Mouse (Mus musculus) kidney, embryonic 14.5 days (tissue): ENCODE results near the gene Sash1. TPM values are rescaled to one million over a fixed set of nuclear protein-coding genes. Genes with fewer than 3 reads are reported as not detected.
A peak's percentile ranks its signal among the peaks of the same experiment; 100 is the strongest.

Source experiments
- ATAC-seq: fragments of 200-750 bp; cut with Nextera tagmentation; 2 replicates; pipeline ENCODE4 v1.8.0; 2017; ENCODE audit warnings: moderate number of reproducible peaks, mild to moderate bottlenecking, moderate TSS enrichment, moderate library complexity; ENCODE audit not compliant: low FRiP score, low TSS enrichment
- H3K27ac ChIP-seq: fragments of 300-500 bp; sonication (generic); 2 replicates; pipeline ENCODE4 v1.5.1; 2014; ENCODE audit warnings: low read depth, mild to moderate bottlenecking, low read length, moderate library complexity, mixed read lengths
- H3K27me3 ChIP-seq: fragments of 300-500 bp; sonication (generic); 2 replicates; pipeline ENCODE4 v1.6.1; 2014; ENCODE audit warnings: mild to moderate bottlenecking, low read length; ENCODE audit not compliant: control insufficient read depth, insufficient read depth
- H3K36me3 ChIP-seq: fragments of 300-500 bp; sonication (generic); 2 replicates; pipeline ENCODE4 v1.6.1; 2014; ENCODE audit warnings: low read length, mixed read lengths; ENCODE audit not compliant: control insufficient read depth, insufficient read depth
- H3K4me1 ChIP-seq: fragments of 300-500 bp; sonication (generic); 2 replicates; pipeline ENCODE4 v1.6.1; 2014; ENCODE audit warnings: low read length, mixed read lengths; ENCODE audit not compliant: control insufficient read depth, insufficient read depth
- H3K4me2 ChIP-seq: fragments of 300-500 bp; sonication (generic); replicated peaks from 2 replicates; pipeline ENCODE4 v1.6.1; 2014; ENCODE audit warnings: low read depth, mild to moderate bottlenecking, low read length
- H3K4me3 ChIP-seq: fragments of 300-500 bp; sonication (generic); 2 replicates; pipeline ENCODE4 v1.5.1; 2014; ENCODE audit warnings: mild to moderate bottlenecking, low read length
- H3K9ac ChIP-seq: fragments of 300-500 bp; sonication (generic); 2 replicates; pipeline ENCODE4 v1.6.1; 2014; ENCODE audit warnings: low read depth, mild to moderate bottlenecking, low read length, moderate library complexity
- H3K9me3 ChIP-seq: fragments of 300-500 bp; sonication (generic); 2 replicates; pipeline ENCODE4 v1.6.1; 2016; ENCODE audit warnings: low read length; ENCODE audit not compliant: control insufficient read depth
- WGBS: fragments of 180-500 bp; shearing (Covaris S2); extraction: QIAGEN DNeasy Blood & Tissue Kit; methylation state at CpG from one replicate; pipeline ENCODE4 v1.1.7; 2014; 5-methylcytosine and 5-hydroxymethylcytosine counted together
- polyA plus RNA-seq: library from polyadenylated mRNA; unstranded; fragments of >200 nt; fragmentation: Nextera tagmentation; extraction: Ambion mirVana; gene quantifications from 2 replicates; pipeline ENCODE4 v1.2.1, GENCODE M21; 2014

The Sash1 gene
- polyA plus RNA-seq, 1 experiment from 2014 or later: 5.5 TPM

- no peaks in the 10 kb centered on the region for H3K4me1 ChIP-seq
- no peak overlapping the region for H3K9ac ChIP-seq
- no peak overlapping the region for H3K4me3 ChIP-seq
- 63% methylated on average over 4 of the region's 4 CpGs for WGBS
- no peak overlapping the region for H3K4me2 ChIP-seq
- H3K27ac ChIP-seq: no peak overlapping the region
- H3K36me3 ChIP-seq: 0 out of 2 replicates have a peak, but pooled peaks cover 3% of the 10 kb centered on the region
- ATAC-seq: no peak
- H3K9me3 ChIP-seq: no peaks in the 10 kb centered on the region
- no peaks in the 10 kb centered on the region for H3K27me3 ChIP-seq
These were observed 37.9 kb downstream of the Sash1 start for GRCm38 (mm10) chr10:8847974-8848373.

DNA sequence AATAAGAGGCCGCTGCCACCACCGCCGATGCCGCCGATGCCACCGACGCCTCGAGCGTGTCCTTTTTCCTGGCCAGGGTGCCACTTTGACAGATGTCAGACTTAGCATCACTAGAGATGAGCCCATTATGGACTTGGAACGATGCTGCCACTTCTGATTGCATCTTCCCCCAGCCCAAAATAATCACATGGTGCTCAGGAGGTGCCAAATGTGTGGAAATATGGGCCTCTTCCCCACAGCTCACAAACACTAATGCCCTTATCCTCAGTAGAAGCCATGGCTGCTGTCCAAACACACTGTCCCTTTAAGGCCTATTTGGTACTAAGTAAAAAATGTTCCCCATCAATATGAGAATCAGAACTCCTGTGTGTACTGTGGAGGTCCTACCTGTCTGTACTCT, 39.6 kb downstream of the Sash1 start:
- 94% methylated on average over 10 of the region's 10 CpGs for WGBS

DNA sequence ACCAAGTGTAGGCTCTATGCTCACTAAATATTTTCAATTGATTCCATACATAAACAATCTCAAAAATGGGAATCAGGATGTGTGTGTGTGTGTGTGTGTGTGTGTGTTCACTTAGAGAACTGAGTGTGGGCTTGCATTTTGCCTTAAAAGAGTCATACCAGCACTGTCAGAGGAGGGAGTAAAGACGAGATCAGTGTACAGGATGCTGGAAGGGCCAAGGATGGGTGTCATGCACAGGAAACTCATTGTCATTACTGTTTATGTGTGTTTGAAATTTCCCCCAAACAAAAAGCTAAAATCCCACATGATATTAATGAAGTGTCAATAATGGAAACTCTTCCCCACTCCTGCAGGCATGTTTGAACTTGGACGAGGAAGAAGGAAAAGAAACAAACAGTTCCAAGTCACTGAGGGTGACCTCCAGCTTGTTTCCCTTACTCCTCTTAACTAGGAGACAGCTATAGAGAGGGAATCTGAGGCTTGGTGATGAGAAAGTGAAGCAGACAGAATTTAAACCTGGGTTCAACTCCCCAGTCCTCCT, 40.6 kb downstream of the Sash1 start:
- Histone ChIP-seq H3K4me1 (no peaks in the 10 kb centered on the region), H3K9ac (no peak overlapping the region), H3K27ac (no peak overlapping the region), H3K27me3 (no peaks in the 10 kb centered on the region), H3K4me2 (no peak overlapping the region), H3K9me3 (no peaks in the 10 kb centered on the region), H3K36me3 (0 out of 2 replicates have a peak, but pooled peaks cover 3% of the 10 kb centered on the region), H3K4me3 (no peak overlapping the region)
- no peak for ATAC-seq
- 59% methylated on average over 2 of the region's 2 CpGs for WGBS

More for the DNA sequence above, 39.6 kb downstream of the Sash1 start:
- H3K9me3 ChIP-seq: no peaks in the 10 kb centered on the region
- H3K9ac ChIP-seq: no peak overlapping the region
- no peaks in the 10 kb centered on the region for H3K4me1 ChIP-seq
- H3K4me2 ChIP-seq: no peak overlapping the region
- 0 out of 2 replicates have a peak, but pooled peaks cover 3% of the 10 kb centered on the region for H3K36me3 ChIP-seq
- no peak overlapping the region for H3K4me3 ChIP-seq
- no peaks in the 10 kb centered on the region for H3K27me3 ChIP-seq
- H3K27ac ChIP-seq: no peak overlapping the region
- no peak for ATAC-seq

DNA sequence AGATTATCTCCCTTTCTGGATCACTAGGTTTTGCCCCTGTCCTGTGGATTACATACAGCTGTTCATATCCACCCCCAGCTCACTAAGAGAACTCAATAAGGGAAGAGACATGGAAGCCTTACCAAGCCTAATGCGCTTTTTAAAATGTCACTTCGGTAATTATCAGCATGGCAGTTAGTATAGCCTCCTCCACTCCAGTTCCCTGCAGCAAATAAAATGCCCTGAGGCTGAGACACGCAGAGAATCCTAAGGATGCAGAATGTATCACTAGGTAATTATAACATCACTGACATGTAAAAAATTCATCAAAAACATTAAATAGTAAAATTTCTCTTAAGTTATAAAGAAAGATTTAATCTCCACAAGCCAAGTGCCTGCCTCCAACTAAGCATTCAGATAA, 45.9 kb downstream of the Sash1 start:
- no peak overlapping the region for H3K4me2 ChIP-seq
- H3K4me3 ChIP-seq: no peak overlapping the region
- no peaks in the 10 kb centered on the region for H3K27me3 ChIP-seq
- H3K9ac ChIP-seq: no peak overlapping the region
- H3K27ac ChIP-seq: no peak overlapping the region
- 68% methylated on average over 3 of the region's 3 CpGs for WGBS
- no peaks in the 10 kb centered on the region for H3K9me3 ChIP-seq
- H3K4me1 ChIP-seq: no peaks in the 10 kb centered on the region
- H3K36me3 ChIP-seq: no peaks in the 10 kb centered on the region
- ATAC-seq: no peak

DNA sequence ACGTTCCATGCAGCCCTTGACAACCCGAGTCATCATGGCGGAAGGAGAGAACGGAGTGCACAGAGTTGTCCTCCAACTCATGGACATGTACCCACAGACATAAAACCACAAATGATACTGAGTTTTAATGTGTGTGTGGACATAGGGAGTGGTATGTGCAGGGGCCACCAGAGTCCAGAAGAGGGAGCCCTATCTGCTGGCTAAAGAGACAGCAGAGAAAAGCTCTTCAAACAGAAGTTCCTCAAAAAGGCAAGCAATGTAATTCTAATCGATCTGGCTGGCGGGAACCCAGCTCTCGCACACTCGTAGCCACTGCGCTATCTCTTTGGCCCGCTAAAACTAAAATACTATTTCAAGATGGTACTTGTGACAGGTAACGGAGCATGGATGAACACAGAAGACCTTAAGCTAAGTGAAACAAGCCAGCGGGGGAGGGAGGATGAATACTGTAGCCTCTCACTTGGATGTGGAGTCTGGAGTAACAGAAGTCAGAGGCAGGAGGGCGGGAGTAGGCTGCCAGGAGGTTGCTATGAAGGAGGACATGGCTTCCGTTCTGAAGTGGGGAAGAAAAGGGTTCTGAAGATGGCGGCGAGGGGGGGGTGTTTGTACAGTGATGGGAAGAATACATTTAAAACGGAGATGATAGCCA, 51.9 kb downstream of the Sash1 start:
- Histone ChIP-seq H3K4me3 (no peak overlapping the region), H3K9me3 (no peaks in the 10 kb centered on the region), H3K27ac (no peak overlapping the region), H3K27me3 (no peaks in the 10 kb centered on the region), H3K36me3 (no peaks in the 10 kb centered on the region), H3K4me2 (no peak overlapping the region), H3K9ac (no peak overlapping the region), H3K4me1 (no peaks in the 10 kb centered on the region)
- 91% methylated on average over 17 of the region's 17 CpGs for WGBS
- ATAC-seq: no peak

- no peaks in the 10 kb centered on the region for H3K27me3 ChIP-seq
- WGBS: 27% methylated on average over 10 of the region's 10 CpGs
- no peak overlapping the region for H3K27ac ChIP-seq
- ATAC-seq: 0 out of 2 replicates have a peak, but pooled peaks have one; percentile 37
- no peaks in the 10 kb centered on the region for H3K9me3 ChIP-seq
- H3K4me1 ChIP-seq: 0 out of 2 replicates have a peak, but pooled peaks cover 7% of the 10 kb centered on the region
- H3K9ac ChIP-seq: no peak overlapping the region
- H3K4me2 ChIP-seq: no peak overlapping the region
- no peak overlapping the region for H3K4me3 ChIP-seq
- no peaks in the 10 kb centered on the region for H3K36me3 ChIP-seq
These were observed 59.6 kb downstream of the Sash1 start for GRCm38 (mm10) chr10:8826303-8826702.

GRCm38 (mm10) chr10:8825874-8826273, 60.0 kb downstream of the Sash1 start:
- H3K27me3 ChIP-seq: no peaks in the 10 kb centered on the region
- H3K9me3 ChIP-seq: no peaks in the 10 kb centered on the region
- WGBS: 24% methylated on average over 9 of the region's 9 CpGs
- H3K9ac ChIP-seq: no peak overlapping the region
- no peak overlapping the region for H3K4me2 ChIP-seq
- no peak overlapping the region for H3K4me3 ChIP-seq
- no peak overlapping the region for H3K27ac ChIP-seq
- no peaks in the 10 kb centered on the region for H3K36me3 ChIP-seq
- peak; percentile 61; the same call in 1 of the 2 replicates for ATAC-seq
- H3K4me1 ChIP-seq: 0 out of 2 replicates have a peak, but pooled peaks cover 7% of the 10 kb centered on the region

GRCm38 (mm10) chr10:8818066-8818465, 67.8 kb downstream of the Sash1 start:
- Histone ChIP-seq H3K36me3 (no peaks in the 10 kb centered on the region), H3K4me3 (no peak overlapping the region), H3K27ac (no peak overlapping the region), H3K4me1 (peaks cover 10% of the 10 kb centered on the region), H3K4me2 (no peak overlapping the region), H3K9ac (no peak overlapping the region), H3K27me3 (no peaks in the 10 kb centered on the region), H3K9me3 (no peaks in the 10 kb centered on the region)
- WGBS: 69% methylated on average over 5 of the region's 5 CpGs
- no peak for ATAC-seq

DNA sequence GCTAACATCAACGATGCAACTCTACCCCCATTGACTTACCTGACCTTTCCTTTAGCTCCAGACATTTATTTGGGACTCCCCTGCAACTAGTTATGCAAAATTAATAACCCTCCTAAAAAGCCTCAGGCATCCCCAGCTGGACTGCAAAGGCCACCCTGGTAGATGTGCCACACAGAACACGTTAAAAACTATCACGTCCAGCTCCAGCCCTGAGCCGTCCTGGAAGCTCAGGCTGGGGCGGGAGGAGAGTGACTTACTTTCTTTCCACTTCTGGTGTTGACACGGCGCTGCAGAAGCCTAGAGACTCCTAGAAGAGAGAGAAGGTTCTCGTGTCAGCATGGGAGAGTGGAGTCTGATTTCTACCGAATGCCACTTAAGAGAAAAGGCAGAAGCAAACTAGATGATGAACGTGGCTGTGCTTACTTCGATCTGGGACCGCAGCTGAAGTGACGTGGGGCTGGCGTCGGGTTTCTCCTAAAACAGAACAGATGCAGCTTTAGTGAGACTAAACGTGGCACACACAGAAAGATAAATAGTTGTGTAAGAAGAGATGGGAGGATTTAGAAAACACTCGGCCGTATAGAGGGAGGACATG, 71.8 kb downstream of the Sash1 start:
- WGBS: 20% methylated on average over 18 of the region's 18 CpGs
- H3K4me3 ChIP-seq: no peak overlapping the region

More for the DNA sequence above, 71.8 kb downstream of the Sash1 start:
- Histone ChIP-seq H3K9ac (no peak overlapping the region), H3K4me2 (no peak overlapping the region), H3K27me3 (no peaks in the 10 kb centered on the region), H3K27ac (no peak overlapping the region), H3K9me3 (no peaks in the 10 kb centered on the region), H3K4me1 (peaks cover 4% of the 10 kb centered on the region), H3K36me3 (peaks cover 3% of the 10 kb centered on the region; the same call in 1 of the 2 replicates)
- ATAC-seq: 0 out of 2 replicates have a peak, but pooled peaks have one; percentile 47
